Mouse (Mus musculus) spleen, adult 2 months (tissue): ENCODE measurements around the gene Grip1.

Source experiments
- CTCF ChIP-seq: fragments of 200-500 bp; IDR thresholded peaks from 2 replicates; pipeline ENCODE4 v1.5.1; 2011; ENCODE audit warnings: mild to moderate bottlenecking, inconsistent platforms; ENCODE audit not compliant: insufficient read depth, insufficient read length, insufficient replicate concordance; ENCODE audit errors: extremely low read depth
- POLR2A ChIP-seq: fragments of 200-500 bp; IDR thresholded peaks from 2 replicates; pipeline ENCODE4 v1.6.1; 2011; ENCODE audit warnings: low read depth, low read length, inconsistent platforms

GRCm38 (mm10) chr10:120125465-120125857, 671.8 kb downstream of the Grip1 start:
- no peak for TF ChIP-seq CTCF
- no peak for TF ChIP-seq POLR2A
